Mouse (Mus musculus) heart, embryonic 16.5 days (tissue): ENCODE data around the gene Frmd5. TPM values are rescaled to one million over a fixed set of nuclear protein-coding genes. Genes with fewer than 3 reads are reported as not detected.

Experiments used
- ATAC-seq: fragments of 200-750 bp; cut with Nextera tagmentation; replicated peaks from 2 replicates; pipeline ENCODE4 v1.8.0; 2017; ENCODE audit warnings: moderate number of reproducible peaks; ENCODE audit not compliant: insufficient read depth, low FRiP score; ENCODE audit errors: extremely low read depth
- H3K27ac ChIP-seq: fragments of 300-500 bp; sonication (generic); 2 replicates; pipeline ENCODE4 v1.5.1; 2014; ENCODE audit warnings: mild to moderate bottlenecking, low read length, control low read depth, moderate library complexity
- H3K27me3 ChIP-seq: fragments of 300-500 bp; sonication (generic); 2 replicates; pipeline ENCODE4 v1.6.1; 2014; ENCODE audit warnings: low read length, mixed read lengths; ENCODE audit not compliant: control insufficient read depth, insufficient read depth
- H3K36me3 ChIP-seq: fragments of 300-500 bp; sonication (generic); 2 replicates; pipeline ENCODE4 v1.6.1; 2014; ENCODE audit not compliant: control insufficient read depth, insufficient read depth
- H3K4me1 ChIP-seq: fragments of 300-500 bp; sonication (generic); 2 replicates; pipeline ENCODE4 v1.6.1; 2014; ENCODE audit warnings: low read length, mixed read lengths; ENCODE audit not compliant: control insufficient read depth, insufficient read depth
- H3K4me2 ChIP-seq: fragments of 300-500 bp; sonication (generic); 2 replicates; pipeline ENCODE4 v1.6.1; 2014; ENCODE audit warnings: low read depth, mild to moderate bottlenecking, control low read depth, low read length
- H3K4me3 ChIP-seq: fragments of 300-500 bp; sonication (generic); 2 replicates; pipeline ENCODE4 v1.5.1; 2014; ENCODE audit warnings: mild to moderate bottlenecking, control low read depth, low read length
- H3K9ac ChIP-seq: fragments of 300-500 bp; sonication (generic); 2 replicates; pipeline ENCODE4 v1.6.1; 2014; ENCODE audit warnings: low read length, control low read depth
- H3K9me3 ChIP-seq: fragments of 300-500 bp; sonication (generic); replicated peaks from 2 replicates; pipeline ENCODE4 v1.6.1; 2016; ENCODE audit warnings: low read length; ENCODE audit not compliant: control insufficient read depth
- WGBS: fragments of 180-500 bp; shearing (Covaris S2); extraction: QIAGEN DNeasy Blood & Tissue Kit; methylation state at CpG from one replicate; pipeline ENCODE4 v1.1.7; 2014; 5-methylcytosine and 5-hydroxymethylcytosine counted together
- polyA plus RNA-seq: library from polyadenylated mRNA; unstranded; fragments of >200 nt; fragmentation: Nextera tagmentation; extraction: Ambion mirVana; gene quantifications from 2 replicates; pipeline ENCODE4 v1.2.1, GENCODE M21; 2015

Gene Frmd5
- polyA plus RNA-seq, 1 experiment from 2014 or later: 68.3 TPM

DNA sequence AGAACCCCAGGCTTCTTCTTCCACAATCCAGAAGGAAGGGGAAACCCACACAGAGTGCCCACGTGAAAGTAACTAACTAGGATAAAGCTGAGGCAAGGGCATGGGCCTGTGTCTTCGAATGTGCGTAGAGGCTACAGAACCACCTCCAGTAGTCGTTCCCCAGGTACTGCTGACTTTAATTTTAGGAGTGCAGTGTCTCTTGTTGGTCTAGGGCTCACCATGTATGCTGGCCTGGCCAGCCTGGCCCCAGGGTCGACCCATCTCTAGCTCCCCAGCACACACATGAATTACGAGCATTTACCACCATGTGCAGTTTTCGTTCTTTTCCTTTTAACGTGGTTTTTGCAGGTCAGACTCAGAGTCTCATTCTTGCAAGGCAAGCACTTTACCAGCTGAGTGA, 83.1 kb downstream of the Frmd5 start:
- Histone ChIP-seq H3K9me3 (no peaks in the 10 kb centered on the region), H3K4me3 (no peak overlapping the region), H3K27me3 (no peaks in the 10 kb centered on the region), H3K9ac (no peak overlapping the region), H3K4me1 (no peaks in the 10 kb centered on the region), H3K27ac (no peak overlapping the region), H3K4me2 (no peak overlapping the region), H3K36me3 (no peaks in the 10 kb centered on the region)
- 74% methylated on average over 8 of the region's 8 CpGs for WGBS
- ATAC-seq: no peak

GRCm38 (mm10) chr2:121719000-121719399, 87.9 kb downstream of the Frmd5 start:
- H3K27me3 ChIP-seq: no peaks in the 10 kb centered on the region
- WGBS: 83% methylated on average over 6 of the region's 6 CpGs
- no peaks in the 10 kb centered on the region for H3K4me1 ChIP-seq
- peaks cover 4% of the 10 kb centered on the region for H3K9me3 ChIP-seq
- no peak overlapping the region for H3K4me2 ChIP-seq
- ATAC-seq: no peak
- H3K36me3 ChIP-seq: no peaks in the 10 kb centered on the region
- H3K27ac ChIP-seq: no peak overlapping the region
- no peak overlapping the region for H3K4me3 ChIP-seq
- no peak overlapping the region for H3K9ac ChIP-seq

- Histone ChIP-seq H3K27me3 (no peaks in the 10 kb centered on the region), H3K4me3 (no peak overlapping the region), H3K27ac (no peak overlapping the region), H3K4me2 (no peak overlapping the region), H3K9ac (no peak overlapping the region), H3K36me3 (no peaks in the 10 kb centered on the region), H3K9me3 (peaks cover 4% of the 10 kb centered on the region), H3K4me1 (no peaks in the 10 kb centered on the region)
- no peak for ATAC-seq
- WGBS: 72% methylated on average over 3 of the region's 3 CpGs
Measured at GRCm38 (mm10) chr2:121717133-121717532, 89.8 kb downstream of the Frmd5 start.

DNA sequence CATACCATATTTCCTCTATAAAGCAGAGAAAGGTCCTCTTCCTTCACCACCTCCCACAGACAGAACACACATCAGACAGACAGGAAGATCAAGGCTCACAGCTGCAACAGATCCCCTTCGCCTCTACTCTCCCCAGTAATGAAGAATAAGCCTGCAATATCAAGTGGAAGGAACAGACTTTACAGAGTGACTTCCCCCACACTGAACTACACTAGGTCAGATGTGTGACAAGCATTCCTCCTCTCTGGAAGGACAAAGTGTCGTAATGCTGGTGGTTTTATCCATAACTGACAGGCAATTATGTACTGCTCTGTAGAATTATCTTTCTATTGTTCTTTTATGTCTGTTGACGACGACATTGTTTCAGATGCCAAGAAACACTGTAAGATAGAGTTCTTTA, 93.3 kb downstream of the Frmd5 start:
- WGBS: 43% methylated on average over 4 of the region's 4 CpGs
- no peak overlapping the region for H3K27ac ChIP-seq
- ATAC-seq: no peak
- H3K9ac ChIP-seq: no peak overlapping the region
- no peaks in the 10 kb centered on the region for H3K36me3 ChIP-seq
- no peak overlapping the region for H3K4me2 ChIP-seq
- H3K9me3 ChIP-seq: peaks cover 4% of the 10 kb centered on the region
- peaks cover 3% of the 10 kb centered on the region; the same call in 1 of the 2 replicates for H3K4me1 ChIP-seq
- H3K4me3 ChIP-seq: no peak overlapping the region
- no peaks in the 10 kb centered on the region for H3K27me3 ChIP-seq

DNA sequence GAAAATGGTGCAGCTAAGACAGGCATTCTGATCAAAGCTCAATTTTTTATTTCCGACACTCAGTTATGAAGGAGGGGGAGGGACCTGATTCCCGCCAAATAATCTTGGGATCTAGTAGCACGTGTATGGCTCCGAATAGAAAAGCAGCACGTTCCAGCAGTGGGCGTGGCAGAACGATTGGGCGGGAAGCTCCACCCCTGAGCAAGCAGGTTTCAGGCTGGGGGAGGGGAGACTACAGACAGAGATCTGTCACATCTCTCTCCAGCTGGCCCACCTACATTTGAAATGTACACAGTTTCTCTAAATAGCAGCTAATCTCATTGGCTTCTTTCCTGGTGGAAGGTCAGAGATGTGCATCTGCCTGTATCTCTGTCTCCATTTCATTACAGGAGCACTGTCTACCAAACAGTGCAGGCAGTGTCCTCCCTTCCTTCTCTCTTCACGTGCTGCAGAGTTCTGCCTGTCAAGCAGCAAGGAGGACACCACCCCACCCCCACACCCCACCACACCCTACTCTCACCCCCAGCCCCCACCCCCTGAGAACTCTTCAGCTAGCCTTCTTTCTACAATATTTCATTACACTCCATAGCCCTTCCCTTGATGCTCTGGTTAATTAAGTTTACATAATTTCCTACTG, 95.0 kb downstream of the Frmd5 start:
- no peak for ATAC-seq
- H3K27me3 ChIP-seq: no peaks in the 10 kb centered on the region
- no peaks in the 10 kb centered on the region for H3K36me3 ChIP-seq
- WGBS: 22% methylated on average over 9 of the region's 9 CpGs
- H3K9ac ChIP-seq: no peak overlapping the region
- H3K4me3 ChIP-seq: no peak overlapping the region
- no peak overlapping the region for H3K4me2 ChIP-seq
- H3K9me3 ChIP-seq: peaks cover 4% of the 10 kb centered on the region
- peaks cover 3% of the 10 kb centered on the region; the same call in 1 of the 2 replicates for H3K4me1 ChIP-seq
- H3K27ac ChIP-seq: no peak overlapping the region

DNA sequence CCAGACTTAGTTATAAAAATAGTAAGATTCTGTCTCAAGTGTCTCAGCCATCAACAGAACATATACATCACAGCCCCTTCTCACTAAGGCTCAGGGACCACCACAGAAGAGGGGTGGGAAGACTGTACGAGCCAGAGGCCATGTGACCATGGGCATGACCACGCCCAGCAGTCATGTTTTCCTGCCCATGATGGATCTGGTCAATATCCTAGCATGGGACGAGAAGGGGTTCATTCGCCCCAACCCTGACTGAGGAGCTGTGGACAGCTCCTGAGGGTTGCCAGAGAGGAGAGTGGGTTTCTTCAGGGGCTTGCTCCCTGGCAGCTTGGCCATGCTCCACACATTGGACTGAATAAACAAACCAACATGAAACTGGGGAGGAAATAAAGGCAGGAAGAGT, 97.8 kb downstream of the Frmd5 start:
- no peak overlapping the region for H3K27ac ChIP-seq
- H3K9me3 ChIP-seq: no peaks in the 10 kb centered on the region
- no peak for ATAC-seq
- WGBS: 71% methylated on average over 4 of the region's 4 CpGs
- no peaks in the 10 kb centered on the region for H3K27me3 ChIP-seq
- peaks cover 3% of the 10 kb centered on the region; the same call in 1 of the 2 replicates for H3K4me1 ChIP-seq
- H3K4me3 ChIP-seq: no peak overlapping the region
- H3K4me2 ChIP-seq: no peak overlapping the region
- H3K9ac ChIP-seq: no peak overlapping the region
- no peaks in the 10 kb centered on the region for H3K36me3 ChIP-seq

GRCm38 (mm10) chr2:121707461-121707860, 99.4 kb downstream of the Frmd5 start:
- no peak overlapping the region for H3K4me2 ChIP-seq
- no peak overlapping the region for H3K9ac ChIP-seq
- H3K27me3 ChIP-seq: no peaks in the 10 kb centered on the region
- ATAC-seq: no peak
- H3K4me3 ChIP-seq: no peak overlapping the region
- H3K9me3 ChIP-seq: no peaks in the 10 kb centered on the region
- peaks cover 3% of the 10 kb centered on the region; the same call in 1 of the 2 replicates for H3K4me1 ChIP-seq
- no peak overlapping the region for H3K27ac ChIP-seq
- no peaks in the 10 kb centered on the region for H3K36me3 ChIP-seq
- WGBS: 85% methylated on average over 5 of the region's 5 CpGs

GRCm38 (mm10) chr2:121705756-121706155, 101.1 kb downstream of the Frmd5 start:
- no peaks in the 10 kb centered on the region for H3K4me1 ChIP-seq
- no peaks in the 10 kb centered on the region for H3K36me3 ChIP-seq
- H3K4me2 ChIP-seq: no peak overlapping the region
- H3K9ac ChIP-seq: no peak overlapping the region
- no peak for ATAC-seq
- H3K27ac ChIP-seq: no peak overlapping the region
- WGBS: 59% methylated on average over 2 of the region's 2 CpGs
- no peaks in the 10 kb centered on the region for H3K27me3 ChIP-seq
- no peak overlapping the region for H3K4me3 ChIP-seq
- H3K9me3 ChIP-seq: no peaks in the 10 kb centered on the region

DNA sequence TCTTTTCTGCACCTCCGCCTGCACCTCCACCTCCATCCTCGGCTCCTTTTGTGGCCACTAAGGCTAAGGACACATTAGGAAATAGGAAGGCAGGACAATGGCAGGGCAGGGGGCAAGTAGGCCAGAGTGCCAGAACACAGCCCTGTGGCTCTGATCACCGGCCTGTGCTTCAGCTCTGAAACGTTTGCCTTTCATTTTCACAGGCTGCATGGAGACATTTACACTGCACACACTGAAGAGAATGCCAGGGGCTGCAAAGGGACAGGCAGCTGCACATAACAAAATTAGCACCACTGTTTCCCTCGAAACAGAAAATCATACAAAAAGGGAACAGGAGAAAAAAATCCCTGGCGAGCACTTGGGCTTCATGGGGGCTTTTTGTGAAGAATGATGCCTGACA, 107.6 kb downstream of the Frmd5 start:
- 70% methylated on average over 6 of the region's 6 CpGs for WGBS
- no peak overlapping the region for H3K4me2 ChIP-seq
- no peaks in the 10 kb centered on the region for H3K27me3 ChIP-seq
- no peaks in the 10 kb centered on the region for H3K36me3 ChIP-seq
- H3K27ac ChIP-seq: no peak overlapping the region
- ATAC-seq: no peak
- H3K9ac ChIP-seq: no peak overlapping the region
- no peaks in the 10 kb centered on the region for H3K9me3 ChIP-seq
- H3K4me3 ChIP-seq: no peak overlapping the region
- H3K4me1 ChIP-seq: no peaks in the 10 kb centered on the region
